Mouse (Mus musculus): ENCODE measurements around the gene Dicer1. TPM values are rescaled to one million over a fixed set of nuclear protein-coding genes. Genes with fewer than 3 reads are reported as not detected.

Gene Dicer1
- polyA plus RNA-seq, 1 experiment, result 20.3 TPM

GRCm38 (mm10) chr12:104688870-104689269, 62.9 kb downstream of the Dicer1 start:
- Histone ChIP-seq H3K4me3 (ENCODE audit: insufficient read depth, low read length) (no peak overlapping the region), H3K4me1 (ENCODE audit: control insufficient read depth, insufficient read depth, low read length) (peaks cover 2% of the 10 kb centered on the region; the same call in 1 of the 2 replicates), H3K27ac (ENCODE audit: insufficient read depth, low read length) (no peak overlapping the region)
- TF ChIP-seq POLR2A (IDR thresholded peaks at IDR 0.05; ENCODE audit: extremely low read depth, insufficient read depth, low read length) (no peak), CTCF (IDR thresholded peaks at IDR 0.05; ENCODE audit: extremely low read depth, insufficient read depth, low read length) (no peak)

DNA sequence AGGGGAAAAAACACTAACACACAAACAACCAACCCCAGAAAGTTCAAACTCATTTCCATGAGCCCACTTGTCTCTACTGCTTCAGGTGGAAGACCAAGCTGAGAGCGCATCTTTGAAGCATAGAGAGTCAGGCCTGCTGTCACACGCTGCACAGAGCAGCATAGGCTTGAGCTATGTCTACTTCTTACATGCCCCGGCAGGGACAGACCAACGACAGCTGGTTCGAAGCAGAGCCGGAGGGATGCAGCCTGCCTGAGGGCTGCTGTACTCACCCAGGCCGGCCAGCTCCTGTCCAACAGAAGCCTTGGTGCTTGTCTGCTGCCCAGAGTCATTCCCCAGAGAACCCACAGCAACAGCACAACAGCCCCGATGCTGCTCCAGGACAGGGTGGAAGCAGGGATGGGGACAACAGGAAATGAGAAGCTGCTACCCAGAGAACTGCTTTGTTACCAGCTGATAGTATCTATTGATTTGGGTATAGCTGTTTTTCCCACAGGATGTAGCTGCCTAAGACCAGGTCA, 67.3 kb downstream of the Dicer1 start:
- H3K27ac ChIP-seq (ENCODE audit: insufficient read depth, low read length), result no peak overlapping the region
- H3K4me1 ChIP-seq (ENCODE audit: control insufficient read depth, insufficient read depth, low read length), result no peaks in the 10 kb centered on the region
- no peak overlapping the region for H3K4me3 ChIP-seq (ENCODE audit: insufficient read depth, low read length)
- TF ChIP-seq CTCF (IDR thresholded peaks at IDR 0.05; ENCODE audit: extremely low read depth, insufficient read depth, low read length) (no peak), POLR2A (IDR thresholded peaks at IDR 0.05; ENCODE audit: extremely low read depth, insufficient read depth, low read length) (no peak)

GRCm38 (mm10) chr12:104679819-104680132, 72.0 kb downstream of the Dicer1 start:
- TF ChIP-seq POLR2A (IDR thresholded peaks at IDR 0.05; ENCODE audit: extremely low read depth, insufficient read depth, low read length), result no peak
- no peak for TF ChIP-seq CTCF (IDR thresholded peaks at IDR 0.05; ENCODE audit: extremely low read depth, insufficient read depth, low read length)
- Histone ChIP-seq H3K27ac (ENCODE audit: insufficient read depth, low read length) (no peak overlapping the region), H3K4me3 (ENCODE audit: insufficient read depth, low read length) (no peak overlapping the region), H3K4me1 (ENCODE audit: control insufficient read depth, insufficient read depth, low read length) (no peaks in the 10 kb centered on the region; the same call in 1 of the 2 replicates)

DNA sequence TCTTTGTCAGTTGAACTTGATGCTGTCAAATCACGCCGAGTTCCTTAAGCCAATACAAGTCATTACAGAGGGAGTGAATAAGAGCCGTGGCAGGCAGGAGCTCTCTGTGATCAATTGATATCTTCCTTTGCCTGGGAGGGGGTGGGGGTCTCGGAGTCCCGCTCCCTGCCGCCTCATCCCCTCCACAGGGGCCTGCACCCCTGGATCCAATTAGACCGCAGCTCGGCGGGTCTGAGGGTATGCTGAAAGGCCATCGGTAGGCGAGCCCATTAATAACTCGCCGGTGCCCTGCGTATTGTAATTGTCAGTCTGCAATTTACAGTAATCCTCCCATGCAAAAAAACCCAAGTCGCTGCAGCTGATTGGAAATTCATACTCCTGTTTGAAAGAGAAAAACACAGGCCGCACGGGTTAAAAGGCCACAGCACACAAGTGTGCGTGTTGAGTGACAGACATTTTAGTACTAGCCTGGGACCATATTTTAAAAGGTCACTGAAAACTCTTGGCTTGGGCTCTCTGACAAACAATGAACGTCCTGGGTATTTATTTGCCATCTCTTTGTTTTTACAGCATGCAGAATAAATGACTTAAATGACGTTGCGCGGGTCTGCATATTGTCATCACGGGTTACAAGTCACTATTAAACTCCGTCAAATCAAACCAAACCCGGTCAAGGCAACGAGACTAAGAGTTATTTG, 72.5 kb downstream of the Dicer1 start:
- no peak overlapping the region for H3K27ac ChIP-seq (ENCODE audit: insufficient read depth, low read length)
- H3K4me1 ChIP-seq (ENCODE audit: control insufficient read depth, insufficient read depth, low read length), result no peaks in the 10 kb centered on the region; the same call in 1 of the 2 replicates
- TF ChIP-seq POLR2A (IDR thresholded peaks at IDR 0.05; ENCODE audit: extremely low read depth, insufficient read depth, low read length) (no peak), CTCF (IDR thresholded peaks at IDR 0.05; ENCODE audit: extremely low read depth, insufficient read depth, low read length) (no peak)
- no peak overlapping the region for H3K4me3 ChIP-seq (ENCODE audit: insufficient read depth, low read length)

DNA sequence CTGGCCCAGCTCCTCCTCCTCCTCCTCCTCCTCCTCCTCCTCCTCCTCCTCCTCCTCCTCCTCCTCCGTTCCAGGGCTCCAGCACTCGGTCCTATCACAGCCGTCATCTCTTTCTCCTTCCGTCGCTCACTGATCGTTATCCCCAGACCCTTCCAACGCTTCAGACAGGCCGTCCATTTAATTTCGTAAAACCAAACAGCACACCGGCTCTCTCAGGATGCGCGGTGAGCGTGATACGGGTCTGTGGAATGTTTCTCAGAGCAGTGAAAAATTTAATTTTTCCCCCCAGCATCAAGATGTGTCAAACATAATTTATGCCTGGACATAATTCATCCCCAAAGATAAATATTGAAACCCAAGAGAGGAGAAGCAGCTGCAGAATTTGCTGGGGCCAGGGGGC, 73.3 kb downstream of the Dicer1 start:
- Histone ChIP-seq H3K27ac (ENCODE audit: insufficient read depth, low read length) (no peak overlapping the region), H3K4me1 (ENCODE audit: control insufficient read depth, insufficient read depth, low read length) (no peaks in the 10 kb centered on the region; the same call in 1 of the 2 replicates), H3K4me3 (ENCODE audit: insufficient read depth, low read length) (no peak overlapping the region)
- no peak for TF ChIP-seq POLR2A (IDR thresholded peaks at IDR 0.05; ENCODE audit: extremely low read depth, insufficient read depth, low read length)
- no peak for TF ChIP-seq CTCF (IDR thresholded peaks at IDR 0.05; ENCODE audit: extremely low read depth, insufficient read depth, low read length)

DNA sequence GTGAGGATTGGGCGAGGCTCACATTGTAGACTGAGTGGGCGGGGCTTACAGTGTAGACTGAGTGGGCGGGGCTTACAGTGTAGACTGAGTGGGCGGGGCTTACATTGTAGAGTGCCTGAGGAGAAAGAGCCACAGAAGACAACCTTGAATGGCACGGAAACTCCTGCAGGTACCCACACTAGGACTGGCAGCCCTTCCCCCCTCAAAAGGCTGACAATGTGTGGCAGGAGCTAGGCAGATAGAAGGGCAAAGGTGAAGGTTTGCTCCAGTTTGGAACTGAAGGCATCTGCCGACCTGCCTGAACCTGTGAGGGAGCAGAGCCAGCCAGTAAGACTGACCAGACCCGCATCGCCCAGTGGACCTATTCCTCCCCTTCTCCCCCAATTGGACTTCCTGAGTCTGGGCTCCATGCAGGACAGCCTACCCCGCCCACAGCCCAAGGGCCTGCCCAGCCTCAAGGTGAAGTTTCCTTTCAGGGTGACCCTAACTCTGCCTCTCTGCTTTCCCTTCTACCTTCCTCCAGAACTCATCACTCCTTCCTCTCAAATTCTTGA, 74.3 kb downstream of the Dicer1 start:
- no peak overlapping the region for H3K4me3 ChIP-seq (ENCODE audit: insufficient read depth, low read length)
- H3K4me1 ChIP-seq (ENCODE audit: control insufficient read depth, insufficient read depth, low read length), result no peaks in the 10 kb centered on the region; the same call in 1 of the 2 replicates
- TF ChIP-seq CTCF (IDR thresholded peaks at IDR 0.05; ENCODE audit: extremely low read depth, insufficient read depth, low read length) (no peak), POLR2A (IDR thresholded peaks at IDR 0.05; ENCODE audit: extremely low read depth, insufficient read depth, low read length) (no peak)
- H3K27ac ChIP-seq (ENCODE audit: insufficient read depth, low read length), result no peak overlapping the region

DNA sequence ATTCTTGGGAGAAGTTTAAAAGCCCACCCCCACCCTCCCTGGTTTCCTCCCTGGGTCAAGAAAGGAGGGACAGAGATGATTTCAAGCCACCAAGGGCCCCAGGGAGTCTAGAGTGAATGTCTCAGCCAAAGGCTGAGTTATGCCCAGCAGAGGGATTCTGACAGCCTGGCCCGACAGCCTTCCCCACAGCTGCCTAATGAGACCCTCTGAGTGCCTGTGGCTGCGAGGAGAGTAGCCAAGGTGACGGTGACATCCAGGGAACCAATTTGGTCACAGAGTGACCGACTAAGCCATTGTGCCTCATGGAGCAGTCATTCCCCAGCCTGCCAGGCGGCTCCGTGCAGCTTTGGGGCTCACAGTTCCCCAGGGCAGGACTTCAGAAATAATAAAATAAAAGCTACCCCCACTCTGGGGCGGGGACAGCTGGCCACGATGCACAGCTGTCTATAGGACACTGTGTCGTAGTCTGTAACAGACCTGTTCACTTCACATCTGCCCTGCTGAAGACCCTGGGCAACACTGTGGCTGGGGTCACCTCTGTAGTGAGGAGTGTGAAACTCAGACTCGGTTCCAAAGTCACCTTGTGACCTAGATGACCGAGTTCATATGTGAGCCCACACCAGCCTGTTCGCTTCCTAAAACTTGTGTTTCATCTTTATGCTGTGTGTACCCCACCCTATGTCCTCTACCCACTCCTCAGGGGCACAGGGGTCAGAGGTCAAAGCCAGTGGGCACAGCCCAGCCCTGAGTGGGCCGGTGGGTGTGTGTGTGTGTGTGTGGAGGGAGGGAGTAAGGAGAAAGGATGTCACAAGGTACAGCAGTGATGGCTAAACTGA, 75.0 kb downstream of the Dicer1 start:
- peaks cover 1% of the 10 kb centered on the region; the same call in 1 of the 2 replicates for H3K4me1 ChIP-seq (ENCODE audit: control insufficient read depth, insufficient read depth, low read length)
- H3K4me3 ChIP-seq (ENCODE audit: insufficient read depth, low read length), result no peak overlapping the region
- H3K27ac ChIP-seq (ENCODE audit: insufficient read depth, low read length), result no peak overlapping the region
- TF ChIP-seq POLR2A (IDR thresholded peaks at IDR 0.05; ENCODE audit: extremely low read depth, insufficient read depth, low read length) (no peak), CTCF (IDR thresholded peaks at IDR 0.05; ENCODE audit: extremely low read depth, insufficient read depth, low read length) (no peak)

DNA sequence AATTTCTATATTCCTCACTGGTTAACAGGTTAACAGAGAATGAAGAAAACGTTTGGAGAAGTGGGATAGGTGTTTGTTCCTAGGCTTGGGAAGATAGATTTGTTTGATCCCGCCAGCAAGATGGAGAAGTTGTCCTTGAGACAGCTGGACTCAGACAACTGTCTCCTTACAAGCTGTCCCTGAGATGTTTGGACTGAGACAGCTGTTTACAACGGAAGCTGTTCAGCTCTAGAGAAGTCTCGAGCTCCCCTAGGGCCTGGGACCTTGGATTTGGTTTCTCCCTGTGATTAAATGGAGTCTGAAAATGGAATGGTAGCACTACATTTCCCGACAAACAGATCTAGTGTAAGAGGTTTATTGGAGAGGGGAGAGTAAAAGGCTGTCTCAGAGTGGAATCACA, 78.8 kb downstream of the Dicer1 start:
- H3K4me3 ChIP-seq (ENCODE audit: insufficient read depth, low read length), result no peak overlapping the region
- TF ChIP-seq POLR2A (IDR thresholded peaks at IDR 0.05; ENCODE audit: extremely low read depth, insufficient read depth, low read length), result no peak
- no peak for TF ChIP-seq CTCF (IDR thresholded peaks at IDR 0.05; ENCODE audit: extremely low read depth, insufficient read depth, low read length)
- 0 out of 2 replicates have a peak, but pooled peaks cover 1% of the 10 kb centered on the region for H3K4me1 ChIP-seq (ENCODE audit: control insufficient read depth, insufficient read depth, low read length)
- no peak overlapping the region for H3K27ac ChIP-seq (ENCODE audit: insufficient read depth, low read length)

DNA sequence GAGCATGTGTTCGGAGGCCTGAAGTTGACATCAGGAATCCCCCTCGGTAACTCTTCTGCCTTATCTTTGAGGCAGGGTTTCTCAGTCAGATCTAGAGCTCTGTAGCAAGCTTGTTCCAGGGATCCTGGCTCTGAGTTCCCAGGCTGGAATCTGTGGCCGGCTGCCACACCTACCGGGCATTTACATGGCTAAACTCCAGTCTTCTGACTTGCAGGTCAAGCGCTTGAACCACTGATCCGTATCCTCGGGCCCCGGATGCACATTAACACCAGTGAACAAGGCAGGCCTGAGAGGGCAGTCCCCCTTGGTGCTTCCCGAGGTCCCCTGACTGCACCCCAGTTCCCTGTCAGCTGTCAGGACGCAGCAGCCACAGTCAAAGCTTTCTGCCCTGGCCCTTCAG, 79.3 kb downstream of the Dicer1 start:
- H3K4me1 ChIP-seq (ENCODE audit: control insufficient read depth, insufficient read depth, low read length), result 0 out of 2 replicates have a peak, but pooled peaks cover 1% of the 10 kb centered on the region
- H3K27ac ChIP-seq (ENCODE audit: insufficient read depth, low read length), result no peak overlapping the region
- TF ChIP-seq CTCF (IDR thresholded peaks at IDR 0.05; ENCODE audit: extremely low read depth, insufficient read depth, low read length), result no peak
- H3K4me3 ChIP-seq (ENCODE audit: insufficient read depth, low read length), result no peak overlapping the region

Measured in cortical plate, adult 2 months (tissue).